Mouse (Mus musculus) cerebellum, postnatal 36 days (tissue): ENCODE measurements around the gene Nectin2.

Experiments used
- DNase-seq, 2 experiments: peaks; one replicate each; pipeline ENCODE4 v3.0.0; 2021 to 2022; ENCODE audit warnings: mixed read lengths in 2 of 2

Nectin2 gene

GRCm38 (mm10) chr7:19769001-19769400, 18.7 kb upstream of the Nectin2 start:
- DNase-seq: no peak

- DNase-seq: no peak
These were observed 18.0 kb upstream of the Nectin2 start for GRCm38 (mm10) chr7:19768251-19768650.

- no peak for DNase-seq
These were observed 14.3 kb upstream of the Nectin2 start for GRCm38 (mm10) chr7:19764581-19764980.

GRCm38 (mm10) chr7:19763829-19764477, 13.7 kb upstream of the Nectin2 start:
- DNase-seq: no peak

GRCm38 (mm10) chr7:19762283-19762682, 12.0 kb upstream of the Nectin2 start:
- no peak for DNase-seq

GRCm38 (mm10) chr7:19760021-19760420, 9.7 kb upstream of the Nectin2 start:
- DNase-seq: no peak

GRCm38 (mm10) chr7:19758623-19759022, 8.3 kb upstream of the Nectin2 start:
- DNase-seq: no peak

GRCm38 (mm10) chr7:19755851-19756786, 5.8 kb upstream of the Nectin2 start:
- no peak for DNase-seq

GRCm38 (mm10) chr7:19755008-19755407, 4.7 kb upstream of the Nectin2 start:
- no peak for DNase-seq

- DNase-seq: no peak
These were observed 3.8 kb upstream of the Nectin2 start for GRCm38 (mm10) chr7:19754065-19754464.

- DNase-seq: no peak
These were observed 3.3 kb upstream of the Nectin2 start for GRCm38 (mm10) chr7:19753587-19753986.

- DNase-seq: no peak
These were observed 2.4 kb upstream of the Nectin2 start for GRCm38 (mm10) chr7:19752652-19753051.

GRCm38 (mm10) chr7:19751070-19751383, 744 bp upstream of the Nectin2 start:
- no peak for DNase-seq

GRCm38 (mm10) chr7:19749389-19750216, 680 bp downstream of the Nectin2 start:
- DNase-seq: peak; percentile 66 to 71

- DNase-seq: peak in 1 of 2 experiments; percentile 5
These were observed 1.8 kb downstream of the Nectin2 start for GRCm38 (mm10) chr7:19748219-19749195.

GRCm38 (mm10) chr7:19747420-19748218, 2.7 kb downstream of the Nectin2 start:
- DNase-seq: no peak

- DNase-seq: no peak
These were observed 3.7 kb downstream of the Nectin2 start for GRCm38 (mm10) chr7:19746426-19747201.

- no peak for DNase-seq
These were observed 4.3 kb downstream of the Nectin2 start for GRCm38 (mm10) chr7:19745971-19746370.

GRCm38 (mm10) chr7:19744590-19745385, 5.5 kb downstream of the Nectin2 start:
- DNase-seq: no peak
